Mouse (Mus musculus): ENCODE results near the gene Atrnl1. TPM values are rescaled to one million over a fixed set of nuclear protein-coding genes. Genes with fewer than 3 reads are reported as not detected.

Gene Atrnl1
- polyA plus RNA-seq, 1 experiment from 2014 or later = 5.2 TPM

DNA sequence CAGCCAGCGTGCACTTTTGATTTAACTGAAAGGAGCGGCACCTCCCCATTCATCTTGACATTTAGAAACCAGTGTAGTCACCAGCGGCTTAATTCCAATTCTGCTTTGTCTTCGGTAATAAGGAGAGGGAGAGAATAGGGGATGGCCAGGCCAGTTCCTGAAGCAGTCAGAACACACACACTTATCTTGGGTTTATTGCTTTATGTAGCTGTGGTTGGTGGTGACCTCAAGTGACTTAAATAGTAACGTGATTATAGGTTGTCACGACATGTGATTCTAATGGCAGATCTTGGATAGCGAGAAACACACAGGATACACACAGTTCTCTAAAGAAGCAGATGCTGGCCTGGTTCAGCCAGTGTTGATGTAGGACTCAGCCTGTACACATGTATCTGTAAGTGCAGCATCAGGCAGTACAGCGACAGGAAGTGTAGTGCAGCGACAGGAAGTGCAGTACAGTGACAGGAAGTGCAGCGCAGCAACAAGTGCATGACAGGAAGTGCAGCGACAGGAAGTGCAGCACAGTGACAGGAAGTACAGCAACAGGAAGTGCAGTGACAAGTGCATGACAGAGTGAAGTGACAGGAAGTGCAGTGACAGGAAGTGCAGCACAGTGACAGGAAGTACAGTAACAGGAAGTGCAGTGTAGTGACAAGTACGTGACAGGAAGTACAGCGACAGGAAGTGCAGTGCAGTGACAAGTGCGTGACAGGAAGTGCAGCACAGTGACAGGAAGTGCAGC lies 37.5 kb downstream of the Atrnl1 start:
- no peak overlapping the region for H3K4me3 ChIP-seq (ENCODE audit: low read depth, low read length)
- peaks cover 2% of the 10 kb centered on the region; the same call in 1 of the 2 replicates for H3K9me3 ChIP-seq (ENCODE audit: control insufficient read depth, low read length)
- no peak overlapping the region for H3K4me2 ChIP-seq (ENCODE audit: low read depth, severe bottlenecking)
- H3K4me1 ChIP-seq (ENCODE audit: control insufficient read depth, insufficient read depth, low read length) = no peaks in the 10 kb centered on the region
- no peak overlapping the region for H3K27ac ChIP-seq (replicated peaks; ENCODE audit: low read depth, low read length)
- H3K9ac ChIP-seq (ENCODE audit: low read length) = no peak overlapping the region
- ATAC-seq (ENCODE audit: insufficient number of reproducible peaks, low FRiP score, low TSS enrichment, low read depth) (no peak), DNase-seq (ENCODE audit: low spot score) (no peak)
- H3K27me3 ChIP-seq (ENCODE audit: control insufficient read depth, insufficient read depth, low read length) = no peaks in the 10 kb centered on the region
- 88% methylated on average over 14 of the region's 14 CpGs for WGBS
- no peaks in the 10 kb centered on the region for H3K36me3 ChIP-seq (ENCODE audit: control insufficient read depth, insufficient read depth, low read length)

DNA sequence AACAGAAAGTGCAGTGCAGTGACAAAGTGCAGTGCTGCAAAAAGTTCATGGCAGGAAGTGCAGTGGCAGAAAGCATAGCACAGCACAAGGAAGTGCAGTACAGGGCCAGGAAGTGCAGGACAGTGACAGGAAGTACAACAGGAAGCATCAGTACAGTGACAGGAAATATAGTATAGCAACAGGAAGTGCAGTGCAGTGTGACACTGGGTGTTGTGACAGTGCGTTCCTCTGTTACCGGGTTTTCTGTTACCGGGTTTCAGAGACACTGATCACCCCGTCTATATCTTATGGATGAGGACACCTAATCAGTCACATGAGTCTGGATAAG lies 38.1 kb downstream of the Atrnl1 start:
- Histone ChIP-seq H3K27ac (replicated peaks; ENCODE audit: low read depth, low read length) (no peak overlapping the region), H3K36me3 (ENCODE audit: control insufficient read depth, insufficient read depth, low read length) (no peaks in the 10 kb centered on the region), H3K4me1 (ENCODE audit: control insufficient read depth, insufficient read depth, low read length) (no peaks in the 10 kb centered on the region), H3K27me3 (ENCODE audit: control insufficient read depth, insufficient read depth, low read length) (no peaks in the 10 kb centered on the region), H3K4me2 (ENCODE audit: low read depth, severe bottlenecking) (no peak overlapping the region), H3K4me3 (ENCODE audit: low read depth, low read length) (no peak overlapping the region), H3K9ac (ENCODE audit: low read length) (no peak overlapping the region), H3K9me3 (ENCODE audit: control insufficient read depth, low read length) (peaks cover 2% of the 10 kb centered on the region; the same call in 1 of the 2 replicates)
- no peak for DNase-seq (ENCODE audit: low spot score)
- 97% methylated on average over 4 of the region's 4 CpGs for WGBS
- no peak for ATAC-seq (ENCODE audit: insufficient number of reproducible peaks, low FRiP score, low TSS enrichment, low read depth)

DNA sequence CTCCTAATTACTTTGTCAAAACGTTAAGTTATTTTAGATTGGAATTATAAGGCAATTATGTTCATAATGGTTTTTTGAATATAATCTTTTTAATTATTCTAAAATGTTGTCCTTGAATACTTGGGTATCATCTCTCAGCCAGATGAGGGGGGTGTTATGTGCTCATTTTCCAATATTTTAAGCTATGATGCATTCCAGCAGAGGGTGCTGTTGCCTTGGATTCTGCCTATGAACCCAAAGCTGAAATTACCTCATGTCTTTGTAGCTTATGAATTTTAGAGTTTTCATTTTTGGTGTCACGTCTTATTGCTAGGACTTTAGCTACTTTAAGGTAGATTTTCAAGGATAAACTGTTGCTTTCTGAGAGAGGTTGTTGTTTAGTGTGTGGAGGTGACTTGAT lies 44.2 kb downstream of the Atrnl1 start:
- DNase-seq (ENCODE audit: low spot score) (peak; percentile 52), ATAC-seq (ENCODE audit: insufficient number of reproducible peaks, low FRiP score, low TSS enrichment, low read depth) (no peak)
- 80% methylated on average over 2 of the region's 2 CpGs for WGBS
- no peak overlapping the region for H3K27ac ChIP-seq (replicated peaks; ENCODE audit: low read depth, low read length)
- H3K36me3 ChIP-seq (ENCODE audit: control insufficient read depth, insufficient read depth, low read length) = no peaks in the 10 kb centered on the region
- H3K4me1 ChIP-seq (ENCODE audit: control insufficient read depth, insufficient read depth, low read length) = no peaks in the 10 kb centered on the region
- H3K27me3 ChIP-seq (ENCODE audit: control insufficient read depth, insufficient read depth, low read length) = no peaks in the 10 kb centered on the region
- H3K4me3 ChIP-seq (ENCODE audit: low read depth, low read length) = no peak overlapping the region
- no peak overlapping the region for H3K4me2 ChIP-seq (ENCODE audit: low read depth, severe bottlenecking)
- no peak overlapping the region for H3K9ac ChIP-seq (ENCODE audit: low read length)
- no peaks in the 10 kb centered on the region for H3K9me3 ChIP-seq (ENCODE audit: control insufficient read depth, low read length)

DNA sequence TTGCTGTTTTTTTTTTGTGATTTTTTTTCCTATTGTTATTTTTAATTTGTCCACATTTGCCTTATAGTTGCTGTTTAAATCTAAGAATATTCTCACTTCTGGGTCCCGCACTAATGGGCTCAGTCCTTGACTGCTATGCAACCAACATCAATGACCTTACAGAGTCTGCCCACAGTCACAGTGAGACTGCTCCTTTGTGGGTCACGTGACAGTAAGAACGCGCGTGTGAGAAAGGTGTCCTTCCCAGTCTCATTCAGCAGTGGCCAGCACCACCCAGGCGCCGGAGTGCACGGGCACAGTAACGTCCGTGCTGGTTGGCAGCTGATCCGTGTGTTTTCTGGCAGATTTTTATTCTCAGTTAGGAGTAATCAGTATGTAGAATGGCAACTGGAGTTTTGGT lies 44.7 kb downstream of the Atrnl1 start:
- no peak overlapping the region for H3K9ac ChIP-seq (ENCODE audit: low read length)
- H3K4me1 ChIP-seq (ENCODE audit: control insufficient read depth, insufficient read depth, low read length) = no peaks in the 10 kb centered on the region
- H3K27me3 ChIP-seq (ENCODE audit: control insufficient read depth, insufficient read depth, low read length) = no peaks in the 10 kb centered on the region
- ATAC-seq (ENCODE audit: insufficient number of reproducible peaks, low FRiP score, low TSS enrichment, low read depth) (no peak), DNase-seq (ENCODE audit: low spot score) (no peak)
- H3K4me2 ChIP-seq (ENCODE audit: low read depth, severe bottlenecking) = no peak overlapping the region
- H3K36me3 ChIP-seq (ENCODE audit: control insufficient read depth, insufficient read depth, low read length) = no peaks in the 10 kb centered on the region
- WGBS = 93% methylated on average over 11 of the region's 11 CpGs
- no peaks in the 10 kb centered on the region for H3K9me3 ChIP-seq (ENCODE audit: control insufficient read depth, low read length)
- no peak overlapping the region for H3K4me3 ChIP-seq (ENCODE audit: low read depth, low read length)
- H3K27ac ChIP-seq (replicated peaks; ENCODE audit: low read depth, low read length) = no peak overlapping the region

DNA sequence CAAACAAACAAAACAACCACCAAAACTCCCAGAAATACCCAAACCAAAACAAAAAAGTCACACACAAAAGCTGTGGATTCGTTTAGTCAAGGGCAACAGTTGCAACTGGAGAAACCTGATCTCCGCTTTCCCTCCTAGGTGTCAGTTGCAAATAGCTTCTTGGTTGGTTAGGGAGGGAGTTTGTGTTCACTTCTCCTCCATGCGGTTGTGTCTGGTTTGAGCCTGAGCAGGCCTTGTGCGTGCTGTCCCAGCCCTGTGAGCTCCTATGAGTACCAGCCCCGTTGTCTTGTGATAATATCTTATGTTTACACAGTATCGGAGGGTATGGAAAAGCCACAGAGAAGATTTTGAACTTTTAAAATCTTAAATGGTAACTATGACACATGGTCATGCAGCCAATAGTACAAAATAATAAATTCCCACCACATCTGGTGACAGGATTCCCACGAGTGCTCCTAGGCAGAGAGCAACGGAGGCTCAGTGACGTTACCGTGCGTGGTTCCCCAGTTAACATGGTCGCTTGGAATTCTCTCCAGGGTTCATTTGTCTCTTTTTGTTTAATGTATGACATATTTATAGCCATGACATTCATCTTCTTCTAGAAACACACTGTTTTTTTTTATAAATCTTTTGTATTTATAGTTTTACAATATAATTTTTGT lies 46.7 kb downstream of the Atrnl1 start:
- WGBS = 63% methylated on average over 12 of the region's 12 CpGs
- no peak overlapping the region for H3K4me2 ChIP-seq (ENCODE audit: low read depth, severe bottlenecking)
- no peaks in the 10 kb centered on the region for H3K9me3 ChIP-seq (ENCODE audit: control insufficient read depth, low read length)
- no peaks in the 10 kb centered on the region for H3K27me3 ChIP-seq (ENCODE audit: control insufficient read depth, insufficient read depth, low read length)
- no peak for DNase-seq (ENCODE audit: low spot score)
- H3K36me3 ChIP-seq (ENCODE audit: control insufficient read depth, insufficient read depth, low read length) = no peaks in the 10 kb centered on the region
- no peaks in the 10 kb centered on the region for H3K4me1 ChIP-seq (ENCODE audit: control insufficient read depth, insufficient read depth, low read length)
- H3K27ac ChIP-seq (replicated peaks; ENCODE audit: low read depth, low read length) = no peak overlapping the region
- no peak overlapping the region for H3K4me3 ChIP-seq (ENCODE audit: low read depth, low read length)
- no peak overlapping the region for H3K9ac ChIP-seq (ENCODE audit: low read length)
- ATAC-seq (ENCODE audit: insufficient number of reproducible peaks, low FRiP score, low TSS enrichment, low read depth) = no peak

DNA sequence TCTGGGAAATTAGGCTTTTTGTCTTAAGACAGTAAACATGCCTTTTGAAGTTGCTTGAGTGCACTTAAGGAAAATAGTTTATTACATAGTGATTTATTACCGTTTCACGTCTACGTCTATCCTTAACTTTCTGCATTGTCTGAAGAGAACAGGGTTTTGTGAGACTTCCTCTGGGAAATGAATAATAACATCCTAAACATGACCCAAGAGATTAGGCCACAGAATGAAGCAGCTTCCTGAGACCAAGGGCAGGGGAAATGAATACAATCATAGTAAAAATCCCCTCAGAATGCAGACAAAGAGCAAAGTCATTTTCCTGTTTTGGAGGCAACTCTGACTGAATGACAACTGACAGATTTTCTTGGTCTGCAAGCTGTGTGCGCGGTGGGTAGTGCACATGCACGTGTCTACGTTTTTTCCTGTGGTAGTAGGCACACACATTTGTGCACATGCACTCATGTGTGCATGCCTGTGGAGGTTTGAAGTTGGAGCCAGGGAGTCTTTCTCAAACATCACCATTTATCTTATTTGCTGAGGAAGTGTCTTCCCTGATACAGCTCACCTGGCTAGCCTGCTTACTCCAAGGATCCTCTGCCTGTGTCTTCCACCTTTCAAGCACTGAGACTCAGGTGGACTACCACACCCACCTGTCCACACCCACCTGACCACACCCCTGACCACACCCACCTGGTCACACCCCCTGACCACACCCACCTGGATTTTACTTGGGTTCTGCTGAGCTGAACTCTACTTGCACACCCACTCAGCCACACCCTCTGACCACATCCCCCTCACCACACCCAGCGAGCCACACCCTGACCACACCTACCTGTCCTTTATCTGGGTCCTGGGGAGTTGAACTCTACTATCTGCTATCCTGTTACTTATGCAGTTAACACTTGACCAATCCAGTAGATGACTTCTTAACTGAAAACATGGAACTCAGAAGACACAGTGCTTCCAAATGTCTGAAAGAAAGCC lies 47.6 kb downstream of the Atrnl1 start:
- peaks cover 4% of the 10 kb centered on the region; the same call in 1 of the 2 replicates for H3K36me3 ChIP-seq (ENCODE audit: control insufficient read depth, insufficient read depth, low read length)
- 82% methylated on average over 8 of the region's 8 CpGs for WGBS

DNA sequence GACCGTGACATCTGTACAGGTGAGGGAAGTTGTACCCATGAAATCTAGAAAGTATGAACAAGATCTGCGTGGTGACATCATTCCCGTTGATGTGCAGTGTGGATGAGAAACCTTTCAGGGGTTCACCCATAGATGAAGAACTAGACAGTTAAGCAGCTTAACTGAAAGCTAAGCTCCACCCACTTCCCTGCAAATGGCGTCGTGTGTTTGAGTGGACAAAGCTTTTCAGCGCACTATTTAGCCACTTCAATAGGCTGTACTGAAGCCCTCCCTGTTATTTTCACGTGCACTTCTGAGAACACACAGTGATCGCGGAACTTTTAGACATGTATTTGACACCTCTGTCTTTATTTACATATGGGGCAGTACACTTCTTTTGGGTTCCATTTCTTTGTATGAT lies 56.2 kb downstream of the Atrnl1 start:
- no peaks in the 10 kb centered on the region for H3K9me3 ChIP-seq (ENCODE audit: control insufficient read depth, low read length)
- no peak for DNase-seq (ENCODE audit: low spot score)
- H3K4me3 ChIP-seq (ENCODE audit: low read depth, low read length) = no peak overlapping the region
- peaks cover 5% of the 10 kb centered on the region; the same call in 1 of the 2 replicates for H3K36me3 ChIP-seq (ENCODE audit: control insufficient read depth, insufficient read depth, low read length)
- no peak overlapping the region for H3K9ac ChIP-seq (ENCODE audit: low read length)
- H3K27ac ChIP-seq (replicated peaks; ENCODE audit: low read depth, low read length) = no peak overlapping the region
- no peak overlapping the region for H3K4me2 ChIP-seq (ENCODE audit: low read depth, severe bottlenecking)
- ATAC-seq (ENCODE audit: insufficient number of reproducible peaks, low FRiP score, low TSS enrichment, low read depth) = no peak
- WGBS = 94% methylated on average over 9 of the region's 9 CpGs
- no peaks in the 10 kb centered on the region for H3K27me3 ChIP-seq (ENCODE audit: control insufficient read depth, insufficient read depth, low read length)
- no peaks in the 10 kb centered on the region for H3K4me1 ChIP-seq (ENCODE audit: control insufficient read depth, insufficient read depth, low read length)

More for the DNA sequence above, 47.6 kb downstream of the Atrnl1 start:
- Histone ChIP-seq H3K9ac (ENCODE audit: low read length) (no peak overlapping the region), H3K4me2 (ENCODE audit: low read depth, severe bottlenecking) (no peak overlapping the region), H3K9me3 (ENCODE audit: control insufficient read depth, low read length) (no peaks in the 10 kb centered on the region), H3K27ac (replicated peaks; ENCODE audit: low read depth, low read length) (no peak overlapping the region), H3K27me3 (ENCODE audit: control insufficient read depth, insufficient read depth, low read length) (no peaks in the 10 kb centered on the region), H3K4me3 (ENCODE audit: low read depth, low read length) (no peak overlapping the region), H3K4me1 (ENCODE audit: control insufficient read depth, insufficient read depth, low read length) (no peaks in the 10 kb centered on the region)
- ATAC-seq (ENCODE audit: insufficient number of reproducible peaks, low FRiP score, low TSS enrichment, low read depth) (no peak), DNase-seq (ENCODE audit: low spot score) (no peak)

DNA sequence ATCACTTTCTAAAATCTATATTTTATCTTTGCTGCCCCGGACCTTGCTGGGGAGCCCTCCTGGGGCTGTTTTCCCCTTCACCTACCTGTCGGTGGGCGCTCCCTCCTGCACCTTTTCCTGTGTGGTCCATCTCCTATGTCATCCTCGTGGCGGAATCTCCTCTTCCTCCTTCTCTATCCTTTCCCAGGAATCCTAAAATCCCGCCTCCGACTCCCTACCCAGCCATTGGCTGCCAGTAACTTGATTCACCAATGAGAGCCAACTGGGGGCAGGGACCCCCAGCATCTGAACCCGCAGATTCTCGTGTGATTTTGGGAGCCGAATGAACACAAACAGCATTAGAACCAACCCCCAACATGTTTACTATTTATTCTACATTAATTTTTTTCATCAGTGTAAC lies 57.1 kb downstream of the Atrnl1 start:
- Histone ChIP-seq H3K9me3 (ENCODE audit: control insufficient read depth, low read length) (no peaks in the 10 kb centered on the region), H3K9ac (ENCODE audit: low read length) (no peak overlapping the region)
- no peak for ATAC-seq (ENCODE audit: insufficient number of reproducible peaks, low FRiP score, low TSS enrichment, low read depth)

More for the DNA sequence above, 57.1 kb downstream of the Atrnl1 start:
- WGBS = 93% methylated on average over 10 of the region's 10 CpGs
- Histone ChIP-seq H3K4me1 (ENCODE audit: control insufficient read depth, insufficient read depth, low read length) (no peaks in the 10 kb centered on the region), H3K4me2 (ENCODE audit: low read depth, severe bottlenecking) (no peak overlapping the region), H3K27ac (replicated peaks; ENCODE audit: low read depth, low read length) (no peak overlapping the region), H3K27me3 (ENCODE audit: control insufficient read depth, insufficient read depth, low read length) (no peaks in the 10 kb centered on the region), H3K36me3 (ENCODE audit: control insufficient read depth, insufficient read depth, low read length) (peaks cover 5% of the 10 kb centered on the region; the same call in 1 of the 2 replicates), H3K4me3 (ENCODE audit: low read depth, low read length) (no peak overlapping the region)
- DNase-seq (ENCODE audit: low spot score) = no peak

All from limb, embryonic 11.5 days (tissue).